Mouse (Mus musculus) lung, adult 18-20 months (tissue): ENCODE data around the gene Ctbs.

Experiments
- DNase-seq, 2 experiments: peaks; one replicate each; pipeline ENCODE4 v3.0.0; 2022; ENCODE audit warnings: mixed read lengths in 2 of 2

Ctbs gene

DNA sequence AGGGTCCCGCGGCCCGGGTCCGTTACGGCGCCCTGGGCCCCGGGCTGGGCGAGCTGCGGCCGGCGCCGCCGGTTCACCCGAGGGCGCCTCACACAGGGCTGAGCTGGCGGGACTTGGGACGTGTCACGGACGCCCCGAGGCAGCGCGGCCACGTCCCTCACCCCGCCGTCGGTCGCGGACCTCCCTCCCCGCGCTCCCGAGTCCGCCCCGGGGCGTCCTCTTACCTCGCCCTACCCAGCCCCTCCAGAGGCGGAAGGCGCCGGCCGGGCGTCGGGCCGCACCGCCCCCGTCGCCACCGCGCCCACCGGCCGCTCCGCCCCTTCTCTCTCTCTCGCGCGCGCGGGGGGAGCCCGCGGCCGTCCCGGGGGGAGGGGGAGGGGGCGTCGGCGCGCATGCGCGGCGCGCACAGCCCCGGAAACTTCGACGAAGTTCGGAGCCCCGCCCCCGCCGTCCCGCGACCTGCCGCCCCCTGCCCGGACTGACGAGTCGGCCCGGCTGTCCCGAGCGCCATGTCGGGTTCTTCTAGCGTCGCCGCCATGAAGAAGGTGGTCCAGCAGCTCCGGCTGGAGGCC is 49.9 kb downstream of the Ctbs start, which contains the start of the genes Spata1 and Gng5:
TSS of gene Spata1 (minus strand) at position 323 of the 572 bp plus-strand sequence.
TSS of gene Gng5 (plus strand) at position 377 of the 572 bp plus-strand sequence.
- peak; percentile 88 to 91 for DNase-seq

DNA sequence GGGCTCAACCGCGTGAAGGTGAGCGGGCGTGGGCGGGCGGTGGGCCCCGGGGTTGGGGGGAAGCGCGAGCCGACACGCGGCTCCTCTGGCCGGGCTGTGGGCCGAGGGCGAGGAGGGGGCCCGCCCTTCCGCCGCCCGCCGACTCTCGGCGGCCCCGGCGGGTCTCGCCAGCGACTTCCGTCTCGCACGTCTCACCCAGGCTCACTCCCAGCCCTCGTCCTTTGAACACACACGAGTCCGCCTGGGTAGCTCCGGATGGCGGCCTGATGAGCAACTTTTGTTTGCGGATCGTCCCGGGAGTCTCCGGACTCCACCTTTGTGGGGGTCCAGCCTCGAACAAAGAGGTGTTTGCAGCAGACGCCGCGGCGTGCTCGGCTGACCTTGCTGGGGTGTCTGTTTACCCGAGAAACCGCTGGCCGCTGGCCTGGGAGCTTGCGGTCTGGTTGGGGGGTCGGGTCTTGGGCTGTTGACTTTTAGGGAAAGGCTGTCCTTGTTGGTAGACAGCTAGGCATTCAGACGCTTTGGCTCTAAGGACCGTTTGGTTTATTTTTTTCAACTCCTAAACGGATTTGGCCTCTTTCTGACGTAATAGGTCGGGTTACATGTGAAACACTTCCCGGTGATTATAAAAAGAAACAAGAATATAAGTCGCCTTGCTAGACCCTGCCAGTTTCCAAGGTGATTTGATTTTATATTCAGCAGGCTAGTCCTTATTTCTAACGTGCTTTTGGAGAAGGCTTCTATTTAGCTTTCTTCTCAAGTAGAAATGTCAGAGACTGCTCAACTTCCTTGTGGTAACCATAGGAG is 50.6 kb downstream of the Ctbs start:
- DNase-seq, result peak; percentile 61 to 63

DNA sequence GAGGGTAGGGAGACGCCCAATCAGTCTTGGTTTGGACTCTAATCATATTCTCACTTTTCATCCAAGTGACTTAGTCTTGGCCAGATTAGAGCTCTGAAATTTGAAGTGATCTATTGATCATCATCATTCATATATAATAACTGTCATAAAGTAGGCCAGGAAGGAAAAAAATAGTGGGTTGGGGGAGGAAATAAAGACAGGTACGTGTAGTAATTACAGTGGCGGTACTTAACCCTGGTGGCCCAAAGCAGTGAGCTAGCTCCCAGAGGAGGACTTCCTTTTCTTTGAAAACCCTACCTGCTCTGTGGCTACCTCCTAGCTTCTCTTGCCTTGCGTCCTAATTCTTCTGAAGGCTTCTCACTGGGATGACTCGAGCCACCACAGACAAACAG is 51.2 kb downstream of the Ctbs start:
- DNase-seq, result no peak

DNA sequence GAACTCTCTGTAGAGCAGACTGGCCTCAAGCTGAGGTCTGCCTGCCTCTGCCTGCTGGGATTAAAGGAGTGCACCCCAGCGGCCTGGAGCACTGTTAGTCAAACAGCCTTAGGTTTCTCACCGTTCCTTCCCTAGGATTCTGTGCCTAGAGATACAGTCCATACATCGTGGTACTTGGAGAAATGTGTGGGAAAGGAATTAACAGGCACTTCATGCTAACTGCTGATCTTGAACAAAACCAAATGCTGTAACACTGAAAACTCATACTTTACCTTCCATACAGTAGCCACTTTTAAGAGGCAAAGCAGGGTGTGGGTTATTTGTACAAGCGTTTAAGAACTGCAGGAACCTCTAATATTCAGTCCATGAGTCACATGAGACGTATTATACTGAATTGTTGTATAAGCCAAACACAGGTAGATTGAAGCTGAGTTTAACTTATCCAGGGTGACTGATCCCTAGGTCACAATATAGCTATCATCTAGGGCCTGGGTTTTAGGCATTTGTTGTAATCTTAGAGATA is 52.1 kb downstream of the Ctbs start:
- DNase-seq, result no peak

DNA sequence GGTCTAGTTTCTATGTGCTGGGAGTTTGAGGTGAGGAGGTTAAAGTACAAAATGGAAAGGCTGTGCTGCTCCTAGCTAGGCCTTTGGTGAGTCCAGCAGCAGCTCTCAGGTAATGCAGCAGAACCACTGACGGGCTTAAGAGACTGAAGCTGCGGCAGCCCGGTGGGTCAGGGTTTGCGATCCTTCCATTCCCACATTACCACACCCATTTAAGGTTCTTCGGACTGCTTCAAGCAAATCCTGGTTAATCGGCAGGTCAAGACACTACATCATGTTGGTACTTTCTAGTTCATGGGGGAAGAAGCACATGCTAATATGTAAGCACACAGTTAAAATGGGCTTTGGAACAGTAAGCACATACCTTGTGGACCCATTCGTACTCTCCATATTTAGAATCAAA is 57.1 kb downstream of the Ctbs start:
- DNase-seq, result no peak
